Mouse (Mus musculus): ENCODE results near the gene Gm266.
"Not testable (repeated sequence)": the region's sequence is repeated elsewhere in the genome, so short reads cannot be mapped to it uniquely, and the experiment has no call there.

Gene Gm266

GRCm38 (mm10) chr12:111485652-111486306 is at the start of gene Gm266:
Gm266 (minus strand) TSS chr12:111485823.
- DNase-seq (ENCODE audit: extremely low read depth, low read depth) = no peak

GRCm38 (mm10) chr12:111535281-111535680 is 49.7 kb upstream of the Gm266 start:
- DNase-seq (ENCODE audit: extremely low read depth, low read depth) = no peak

GRCm38 (mm10) chr12:111533096-111533794 is 47.6 kb upstream of the Gm266 start:
- DNase-seq (ENCODE audit: extremely low read depth, low read depth) = no peak

GRCm38 (mm10) chr12:111529192-111529591 is 43.6 kb upstream of the Gm266 start:
- no peak for DNase-seq (ENCODE audit: extremely low read depth, low read depth)

GRCm38 (mm10) chr12:111527643-111528281 is 42.1 kb upstream of the Gm266 start:
- DNase-seq (ENCODE audit: extremely low read depth, low read depth) = no peak

GRCm38 (mm10) chr12:111524883-111525282 is 39.3 kb upstream of the Gm266 start:
- DNase-seq (ENCODE audit: extremely low read depth, low read depth) = no peak

GRCm38 (mm10) chr12:111524469-111524868 is 38.8 kb upstream of the Gm266 start:
- no peak for DNase-seq (ENCODE audit: extremely low read depth, low read depth)

GRCm38 (mm10) chr12:111520994-111521393 is 35.4 kb upstream of the Gm266 start:
- no peak for DNase-seq (ENCODE audit: extremely low read depth, low read depth)

GRCm38 (mm10) chr12:111519821-111520220 is 34.2 kb upstream of the Gm266 start:
- no peak for DNase-seq (ENCODE audit: extremely low read depth, low read depth)

- DNase-seq (ENCODE audit: extremely low read depth, low read depth) = no peak
Measured at GRCm38 (mm10) chr12:111518391-111518790, 32.8 kb upstream of the Gm266 start.

GRCm38 (mm10) chr12:111517901-111518300 is 32.3 kb upstream of the Gm266 start:
- peak; percentile 79 for DNase-seq (ENCODE audit: extremely low read depth, low read depth)

GRCm38 (mm10) chr12:111516826-111517225 is 31.2 kb upstream of the Gm266 start:
- peak; percentile 85 for DNase-seq (ENCODE audit: extremely low read depth, low read depth)

- no peak for DNase-seq (ENCODE audit: extremely low read depth, low read depth)
Measured at GRCm38 (mm10) chr12:111515920-111516319, 30.3 kb upstream of the Gm266 start.

- no peak for DNase-seq (ENCODE audit: extremely low read depth, low read depth)
Measured at GRCm38 (mm10) chr12:111514874-111515649, 29.4 kb upstream of the Gm266 start.

GRCm38 (mm10) chr12:111514231-111514792 is 28.7 kb upstream of the Gm266 start:
- no peak for DNase-seq (ENCODE audit: extremely low read depth, low read depth)

- DNase-seq (ENCODE audit: extremely low read depth, low read depth) = no peak
Measured at GRCm38 (mm10) chr12:111513673-111514072, 28.1 kb upstream of the Gm266 start.

GRCm38 (mm10) chr12:111512572-111513063 is 27.0 kb upstream of the Gm266 start:
- no peak for DNase-seq (ENCODE audit: extremely low read depth, low read depth)

GRCm38 (mm10) chr12:111508438-111508837 is 22.8 kb upstream of the Gm266 start:
- DNase-seq (ENCODE audit: extremely low read depth, low read depth) = not testable (repeated sequence)

GRCm38 (mm10) chr12:111507962-111508361 is 22.3 kb upstream of the Gm266 start:
- DNase-seq (ENCODE audit: extremely low read depth, low read depth) = no peak

- DNase-seq (ENCODE audit: extremely low read depth, low read depth) = no peak
Measured at GRCm38 (mm10) chr12:111507001-111507400, 21.4 kb upstream of the Gm266 start.

GRCm38 (mm10) chr12:111504904-111505303 is 19.3 kb upstream of the Gm266 start:
- DNase-seq (ENCODE audit: extremely low read depth, low read depth) = peak; percentile 47
